Mouse (Mus musculus) thymus, adult 2 months (tissue): ENCODE data around the gene Apol11b. TPM values are rescaled to one million over a fixed set of nuclear protein-coding genes. Genes with fewer than 3 reads are reported as not detected.

Experiments used
- DNase-seq: peaks from one replicate; pipeline ENCODE4 v3.0.0; 2021
- H3K27ac ChIP-seq: fragments of 200-500 bp; 2 replicates; pipeline ENCODE4 v1.5.1; 2012; ENCODE audit warnings: low read length, control low read depth; ENCODE audit not compliant: control insufficient read depth, insufficient read depth
- H3K27me3 ChIP-seq: fragments of 200-500 bp; 2 replicates; pipeline ENCODE4 v1.6.1; 2012; ENCODE audit warnings: mild to moderate bottlenecking, low read length, moderate library complexity, mixed read lengths; ENCODE audit not compliant: control insufficient read depth, insufficient read depth
- H3K36me3 ChIP-seq: fragments of 200-500 bp; 2 replicates; pipeline ENCODE4 v1.6.1; 2012; ENCODE audit warnings: mild to moderate bottlenecking, low read length, moderate library complexity; ENCODE audit not compliant: control insufficient read depth, insufficient read depth
- H3K4me1 ChIP-seq: fragments of 200-500 bp; replicated peaks from 2 replicates; pipeline ENCODE4 v1.6.1; 2012; ENCODE audit warnings: low read length; ENCODE audit not compliant: control insufficient read depth, insufficient read depth
- H3K4me3 ChIP-seq: fragments of 200-500 bp; 2 replicates; pipeline ENCODE4 v1.5.1; 2012; ENCODE audit warnings: mild to moderate bottlenecking, low read length, control low read depth, moderate library complexity; ENCODE audit not compliant: control insufficient read depth, insufficient read depth
- CTCF ChIP-seq: fragments of 200-500 bp; IDR thresholded peaks from 2 replicates; pipeline ENCODE4 v1.5.1; 2012; ENCODE audit warnings: mild to moderate bottlenecking, control low read depth, low read length, moderate library complexity, borderline replicate concordance; ENCODE audit not compliant: control insufficient read depth, poor library complexity, insufficient read depth; ENCODE audit errors: extremely low read depth
- POLR2A ChIP-seq: fragments of 200-500 bp; IDR thresholded peaks from 2 replicates; pipeline ENCODE4 v1.6.1; 2012; ENCODE audit warnings: mild to moderate bottlenecking, low read length, control low read depth, moderate library complexity; ENCODE audit not compliant: control insufficient read depth, poor library complexity, insufficient read depth; ENCODE audit errors: extremely low read depth
- polyA plus RNA-seq: library from polyadenylated mRNA; depleted of rRNA; stranded (reverse); fragments of >200 nt; gene quantifications from 2 replicates; pipeline ENCODE4 v1.2.3, GENCODE M21; 2012; rRNA removed

The Apol11b gene
- polyA plus RNA-seq, 1 experiment: 0.44 TPM

- TF ChIP-seq POLR2A (no peak), CTCF (no peak)
- no peak overlapping the region for H3K4me3 ChIP-seq
- no peak overlapping the region for H3K27ac ChIP-seq
- H3K4me1 ChIP-seq: no peaks in the 10 kb centered on the region
- no peaks in the 10 kb centered on the region for H3K36me3 ChIP-seq
- H3K27me3 ChIP-seq: no peaks in the 10 kb centered on the region
- DNase-seq: no peak
These were observed 54.1 kb downstream of the Apol11b start for GRCm38 (mm10) chr15:77588981-77589380.

DNA sequence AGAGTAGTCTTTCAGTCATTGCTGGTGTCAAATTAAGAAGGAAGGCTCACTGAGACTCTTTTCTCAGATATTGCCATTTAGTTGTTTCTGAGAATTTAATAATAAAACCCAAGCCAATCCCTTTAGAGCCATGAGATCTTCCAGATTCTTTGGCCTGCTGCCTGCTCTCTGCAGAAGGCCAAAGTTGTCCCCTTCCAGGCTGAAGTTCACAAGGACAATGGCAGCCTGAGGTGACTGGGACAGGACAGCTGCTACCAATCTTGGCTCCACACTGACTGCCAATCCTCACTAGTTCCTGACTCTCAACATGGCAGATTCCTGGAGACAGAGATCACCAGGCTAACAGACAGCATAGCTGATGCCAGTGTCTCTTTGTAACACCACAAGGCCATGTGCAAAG lies 56.1 kb downstream of the Apol11b start:
- no peak for DNase-seq
- no peak overlapping the region for H3K27ac ChIP-seq
- H3K4me1 ChIP-seq: no peaks in the 10 kb centered on the region
- H3K36me3 ChIP-seq: no peaks in the 10 kb centered on the region
- H3K4me3 ChIP-seq: no peak overlapping the region
- no peak for TF ChIP-seq POLR2A
- TF ChIP-seq CTCF: no peak
- H3K27me3 ChIP-seq: no peaks in the 10 kb centered on the region

Other genes starting within 250 kb of the Apol11b start
- 0.19 and 0.20 TPM in 2 replicates for gene Apol7a, start 244.2 kb downstream of the Apol11b start, polyA plus RNA-seq
- gene Apol9a, start 232.2 kb downstream of the Apol11b start, polyA plus RNA-seq: 2.8 and 5.4 TPM in 2 replicates
- 0.10 and 0.27 TPM in 2 replicates for gene Apol7b, start 195.8 kb downstream of the Apol11b start, polyA plus RNA-seq
- gene Apol10a, start 166.2 kb downstream of the Apol11b start, polyA plus RNA-seq: not detected in 2 replicates
- gene Apol11a, start 135.0 kb downstream of the Apol11b start, polyA plus RNA-seq: 0.11 and 0.14 TPM in 2 replicates
- 10.0 and 13.6 TPM in 2 replicates for gene Apol7c, start 110.0 kb downstream of the Apol11b start, polyA plus RNA-seq
- gene 1700025B11Rik, start 81.4 kb downstream of the Apol11b start, polyA plus RNA-seq: not detected in 2 replicates
- gene Apol10b, start 47.2 kb downstream of the Apol11b start, polyA plus RNA-seq: 0.18 and 0.26 TPM in 2 replicates
- gene Gm36245, start 44.0 kb downstream of the Apol11b start, polyA plus RNA-seq: not detected in 2 replicates
- gene Apol7e, start 55.6 kb upstream of the Apol11b start, polyA plus RNA-seq: 26.2 and 28.5 TPM in 2 replicates
- 5.6 and 8.1 TPM in 2 replicates for gene Apol9b, start 85.8 kb upstream of the Apol11b start, polyA plus RNA-seq
- 0.08 and 0.11 TPM in 2 replicates for gene Apol8, start 113.7 kb upstream of the Apol11b start, polyA plus RNA-seq
- 167 and 193 TPM in 2 replicates for gene Myh9, start 198.9 kb upstream of the Apol11b start, polyA plus RNA-seq